Mouse (Mus musculus) layer of hippocampus, postnatal 10 days (tissue): Measurements from ENCODE around the gene Best2. TPM values are rescaled to one million over a fixed set of nuclear protein-coding genes. Genes with fewer than 3 reads are reported as not detected.

Experiments
- DNase-seq, 2 experiments: peaks; one replicate each; pipeline ENCODE4 v3.0.0; 2021; ENCODE audit warnings: low spot score in 2 of 2
- total RNA-seq, 2 experiments: library from RNA; stranded (reverse); gene quantifications; 2 replicates each; pipeline ENCODE4 v1.2.3; 2021

Best2 gene
- total RNA-seq, 2 experiments from 2014 or later: not detected

DNA sequence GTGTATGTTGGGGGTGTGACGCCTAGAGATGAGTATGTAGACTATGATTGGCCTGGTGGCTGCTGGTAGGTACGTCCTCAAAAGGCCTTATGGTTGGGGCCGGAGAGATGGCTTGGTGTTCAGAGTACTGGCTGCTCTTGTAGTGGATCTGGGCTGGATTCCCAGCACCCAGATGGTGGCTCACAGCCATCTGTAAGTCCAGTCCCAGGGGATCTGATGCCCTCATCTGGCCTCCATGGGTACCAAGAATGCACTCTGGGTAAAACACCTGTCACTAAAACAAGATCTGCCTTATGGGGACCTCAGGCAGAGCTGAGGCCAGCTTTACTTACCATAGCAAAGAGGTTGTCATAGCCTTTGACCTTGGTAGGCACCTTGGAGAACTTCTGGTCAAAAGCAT is 9.5 kb upstream of the Best2 start:
- no peak for DNase-seq

DNA sequence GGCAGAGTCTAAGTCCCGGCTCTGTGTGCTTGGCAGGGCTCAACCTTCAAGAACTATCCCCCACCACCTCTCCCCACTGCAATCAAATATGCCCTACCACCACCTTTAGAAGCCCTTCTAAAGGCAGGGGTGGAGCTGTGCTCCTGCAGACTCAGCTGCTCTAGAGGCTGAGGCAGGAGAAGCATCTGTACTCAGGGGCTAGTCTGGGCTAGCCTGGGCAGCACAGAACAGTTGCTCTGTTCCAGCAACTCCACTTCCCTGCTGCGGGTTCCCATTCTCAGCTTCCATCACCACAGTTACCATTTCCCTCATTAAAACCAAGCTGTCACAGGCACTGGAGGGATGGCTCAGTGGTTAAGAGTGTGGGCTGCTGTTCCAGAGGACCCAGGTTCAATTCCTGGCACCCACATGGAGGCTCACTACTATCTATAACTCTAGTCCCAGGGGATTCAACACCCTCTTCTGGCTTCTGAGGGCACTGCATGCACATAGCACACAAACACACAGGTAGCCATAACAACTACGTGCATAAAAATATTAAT is 7.3 kb upstream of the Best2 start:
- DNase-seq: no peak

DNA sequence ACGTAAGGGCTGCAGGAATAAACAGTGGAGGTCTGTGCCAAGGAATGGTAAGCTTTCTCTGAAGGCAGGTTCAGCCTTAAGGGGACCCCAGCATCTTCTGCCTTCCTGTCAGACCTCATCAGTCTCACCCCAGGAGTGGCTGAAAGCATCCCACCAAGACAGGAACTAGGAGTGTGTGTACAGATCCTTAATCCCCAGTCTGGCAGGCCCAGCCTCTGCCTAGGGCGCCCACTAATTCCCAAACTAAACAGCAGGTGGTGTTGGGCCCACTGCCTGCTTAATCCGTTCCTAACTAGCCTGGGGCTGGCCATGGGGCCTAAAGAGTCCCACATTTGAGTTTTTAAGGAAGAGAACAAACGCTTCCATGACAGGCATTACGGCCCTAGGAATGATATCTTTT is 2.9 kb upstream of the Best2 start:
- DNase-seq: no peak

DNA sequence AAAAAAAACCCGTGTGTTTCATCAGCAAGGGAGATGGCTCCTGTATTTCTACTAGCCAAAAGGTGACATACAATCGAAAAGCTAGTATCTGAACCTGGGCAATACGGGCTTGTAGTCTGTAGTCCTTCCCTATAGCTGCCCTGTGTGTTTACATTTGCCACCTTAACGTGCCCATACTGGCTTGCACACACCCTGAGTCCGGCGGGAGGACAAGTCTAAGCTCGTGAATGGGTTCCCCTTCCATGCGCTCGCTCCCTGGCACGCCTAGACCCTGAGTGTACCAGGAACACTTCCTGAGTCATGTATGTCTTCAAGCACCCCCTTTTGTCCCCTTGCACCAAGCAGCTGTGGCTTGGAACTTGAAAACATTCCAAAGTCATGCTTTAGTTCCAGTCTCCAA is 2.4 kb upstream of the Best2 start:
- DNase-seq: no peak

DNA sequence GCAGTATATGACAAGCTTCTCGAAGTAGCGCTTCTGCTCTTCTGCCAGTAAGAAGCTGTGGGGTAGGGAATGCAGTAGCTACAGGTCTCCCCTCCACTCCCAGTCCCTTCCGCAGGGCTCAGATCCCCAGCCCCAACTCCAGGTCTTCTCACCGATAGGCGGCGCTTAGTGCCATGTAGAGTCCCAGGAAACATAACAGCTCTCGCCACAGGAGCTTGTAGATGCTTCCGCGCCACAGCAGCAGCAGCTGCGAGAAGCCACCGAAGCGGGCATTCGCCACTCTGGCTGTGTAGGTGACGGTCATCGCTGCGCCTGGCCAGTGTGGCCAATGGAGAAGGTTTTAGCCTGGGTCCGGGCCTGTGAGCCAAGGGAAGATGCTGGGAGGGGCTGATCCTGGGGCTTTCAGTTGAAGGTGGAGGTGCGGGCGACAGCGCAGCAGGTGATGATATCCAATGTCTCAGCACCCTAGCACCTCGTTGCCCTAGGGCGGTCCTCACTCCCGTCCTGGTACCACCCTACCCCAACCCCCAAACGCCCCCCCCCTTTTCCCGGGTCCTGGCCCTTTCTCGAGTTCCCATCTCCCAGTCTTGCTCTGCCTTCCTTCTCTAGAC is 996 bp downstream of the Best2 start:
- peak; percentile 74 for DNase-seq

DNA sequence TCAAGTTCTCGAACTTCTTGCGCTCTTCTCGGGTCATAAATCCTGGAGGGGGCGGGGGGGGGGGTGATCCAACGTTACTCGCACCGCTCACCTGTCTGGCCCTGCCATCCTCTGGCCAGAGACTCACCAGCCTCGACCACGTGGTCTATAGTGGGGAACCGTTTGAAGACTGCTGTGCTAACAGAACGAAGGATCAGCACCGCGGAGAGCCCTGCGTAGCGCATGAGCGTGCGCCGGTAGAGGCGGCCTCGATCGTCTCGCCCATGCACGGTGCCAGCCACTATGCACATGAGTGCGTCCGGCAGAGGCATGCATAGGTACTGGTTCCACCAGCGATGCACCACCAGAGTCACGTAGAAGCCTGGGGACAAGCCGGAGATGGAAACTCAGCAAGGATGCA is 3.1 kb downstream of the Best2 start:
- no peak for DNase-seq

DNA sequence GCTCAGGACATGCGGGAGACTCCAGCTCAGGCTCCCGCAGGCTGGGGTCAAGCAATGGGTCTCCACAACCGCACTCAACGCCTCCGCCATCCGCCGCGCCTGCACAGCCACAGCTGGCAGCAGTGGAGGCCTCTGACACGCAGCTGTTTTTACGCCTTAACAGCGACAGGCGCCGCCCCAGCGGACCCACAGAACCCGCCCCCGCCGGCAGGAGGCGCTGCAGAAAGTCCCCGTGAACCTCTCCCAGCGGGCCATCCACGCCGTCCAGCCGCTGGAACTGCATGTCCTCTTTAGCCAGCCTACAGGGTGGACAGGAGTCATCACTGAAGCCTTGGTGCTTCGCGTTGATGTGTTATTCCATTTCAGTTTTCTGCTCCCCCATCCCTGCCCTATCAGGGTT is 6.6 kb downstream of the Best2 start:
- DNase-seq: no peak

DNA sequence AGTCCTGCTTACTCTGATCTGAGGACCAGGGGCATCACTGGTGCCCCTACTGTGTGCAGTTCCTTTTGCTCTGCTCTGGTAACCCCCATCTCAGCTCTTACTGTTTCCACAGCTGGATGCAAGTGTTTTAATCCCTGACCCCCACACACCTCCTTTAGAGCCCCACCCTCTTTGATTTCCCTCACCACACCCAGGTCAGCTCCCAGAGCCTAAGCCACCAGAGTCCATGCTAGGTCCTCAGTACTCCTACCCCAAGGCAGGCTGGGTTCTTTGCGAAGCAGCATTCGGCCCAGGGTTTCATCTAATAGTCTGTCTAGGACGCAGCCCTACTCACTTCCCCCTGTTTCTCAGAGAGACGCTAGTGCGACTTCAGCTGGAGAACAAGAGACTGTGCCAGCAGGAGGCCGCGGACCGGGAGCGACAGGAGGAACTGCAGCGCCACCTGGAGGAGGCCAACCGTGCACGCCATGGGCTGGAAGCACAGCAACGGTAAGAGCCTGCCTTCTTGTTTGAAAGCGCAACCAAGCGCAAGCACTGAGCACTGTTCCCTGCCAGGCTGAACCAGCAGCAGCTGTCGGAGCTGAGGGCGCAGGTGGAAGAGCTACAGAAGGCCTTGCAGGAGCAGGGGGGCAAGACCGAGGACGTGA is 16.6 kb downstream of the Best2 start:
- DNase-seq: peak; percentile 93 to 94

DNA sequence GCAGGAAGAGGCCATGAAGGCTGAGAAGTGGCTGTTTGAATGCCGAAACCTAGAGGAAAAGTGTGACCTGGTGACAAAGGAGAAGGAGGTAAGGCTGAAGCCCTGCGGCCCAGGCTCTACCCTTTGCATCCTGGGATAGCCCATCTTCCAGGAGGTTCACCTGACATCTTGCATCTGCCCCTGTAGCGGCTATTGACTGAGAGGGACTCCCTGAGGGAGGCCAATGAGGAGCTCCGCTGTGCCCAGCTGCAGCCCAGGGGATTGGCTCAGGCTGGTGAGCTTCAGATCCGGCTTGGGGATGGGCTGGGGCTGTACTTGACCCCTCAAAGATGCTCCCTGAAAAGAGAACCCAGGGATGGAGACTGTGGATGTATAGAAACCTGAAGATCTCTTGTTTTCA is 17.4 kb downstream of the Best2 start:
- DNase-seq: no peak

DNA sequence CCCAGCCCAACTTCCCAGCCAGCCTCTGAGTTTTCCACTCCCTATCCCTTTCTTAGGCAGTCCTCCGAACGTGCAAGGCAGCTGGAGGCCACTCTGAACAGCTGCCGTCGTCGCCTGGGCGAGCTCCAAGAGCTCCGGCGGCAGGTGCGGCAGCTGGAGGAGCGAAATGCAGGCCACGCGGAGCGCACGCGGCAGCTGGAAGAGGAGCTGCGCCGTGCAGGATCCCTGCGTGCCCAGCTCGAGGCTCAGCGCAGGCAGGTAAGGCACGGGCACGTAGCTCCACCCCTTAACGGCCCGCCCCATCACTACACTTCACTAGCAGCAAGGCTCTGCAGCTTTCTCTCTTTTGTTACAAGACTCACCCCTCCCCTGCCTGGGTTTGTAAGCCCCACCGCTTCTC is 18.7 kb downstream of the Best2 start:
- DNase-seq: no peak

DNA sequence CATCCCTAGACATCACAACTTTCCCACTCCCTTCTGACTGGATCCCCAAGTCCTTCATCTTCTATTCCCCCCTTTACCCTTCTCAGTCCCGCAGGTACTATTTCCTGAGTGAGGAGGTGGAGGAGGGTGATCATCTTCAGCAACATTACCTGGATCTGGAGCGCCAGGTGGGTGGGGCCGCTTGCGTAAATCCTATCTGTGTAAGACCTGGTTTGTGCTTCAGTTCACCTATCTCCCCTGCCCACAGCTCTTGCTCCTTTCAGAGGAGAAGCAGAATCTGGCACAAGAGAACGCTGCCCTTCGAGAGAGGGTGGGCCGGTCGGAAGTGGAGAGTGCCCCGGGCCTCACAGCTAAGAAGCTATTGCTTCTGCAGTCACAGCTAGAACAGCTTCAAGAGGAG is 20.0 kb downstream of the Best2 start:
- no peak for DNase-seq

DNA sequence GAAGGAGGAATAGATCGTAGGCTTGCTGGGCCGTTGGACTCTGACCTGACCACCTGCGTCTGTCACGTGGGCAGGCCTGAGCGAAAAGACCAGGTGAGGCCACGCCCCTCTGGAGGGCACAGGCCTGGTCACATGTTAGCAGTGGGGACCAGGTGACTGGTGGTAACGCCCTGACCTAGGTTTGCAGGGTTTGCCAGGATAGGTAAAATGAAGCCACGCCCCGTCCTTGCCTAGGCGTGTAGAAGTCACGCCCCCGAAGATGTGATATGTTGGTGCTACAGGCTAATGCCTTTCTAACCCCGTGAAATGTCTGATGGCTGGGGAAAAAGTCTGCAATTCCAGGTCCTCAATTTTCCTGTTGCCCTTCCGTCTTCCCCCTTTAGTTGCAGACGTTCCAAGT is 23.5 kb downstream of the Best2 start:
- DNase-seq: no peak

DNA sequence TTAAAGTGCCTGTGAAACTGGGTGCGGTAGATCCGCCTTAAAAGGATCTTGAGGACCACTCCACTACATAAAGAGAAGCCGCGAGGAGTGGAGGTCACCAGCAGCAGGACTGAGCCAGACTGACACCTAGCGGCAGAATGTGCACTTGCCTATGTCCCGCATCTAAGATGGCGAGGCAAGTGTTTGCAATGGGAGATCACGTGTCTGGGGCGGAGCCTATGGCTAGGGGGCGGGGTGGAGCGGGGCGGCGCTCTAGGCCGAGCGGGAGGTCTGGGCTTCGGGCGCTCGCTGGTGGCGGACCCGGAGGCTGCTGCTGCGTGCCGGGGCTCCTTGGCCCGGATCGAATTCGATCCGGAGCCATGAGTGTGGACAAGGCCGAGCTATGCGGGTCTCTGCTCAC is 24.0 kb downstream of the Best2 start, which contains the start of gene Hook2:
Gene Hook2, plus strand, starts transcription at position 255 of the 400 bp plus-strand sequence.
- peak; percentile 97 to 98 for DNase-seq

DNA sequence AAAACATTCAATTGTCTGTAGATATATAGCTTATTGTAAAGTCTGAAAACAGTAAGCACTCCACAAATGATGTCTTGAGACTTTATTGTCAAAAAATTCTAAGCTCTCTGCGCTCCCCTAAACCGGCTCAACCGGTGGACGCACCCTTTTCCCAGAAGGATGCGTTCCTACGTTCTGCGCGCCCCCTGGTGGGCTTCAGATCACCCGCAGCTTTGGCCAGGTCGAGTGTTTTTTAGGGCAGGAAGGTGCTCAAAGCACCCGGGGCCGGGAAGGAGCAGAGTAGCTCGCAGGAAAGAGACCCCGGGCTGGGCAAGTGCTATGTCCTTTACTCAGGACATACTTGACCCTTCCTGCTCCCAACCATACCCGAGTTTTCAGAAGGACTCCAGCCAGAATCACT is 24.5 kb downstream of the Best2 start:
- DNase-seq: peak; percentile 92 to 95

DNA sequence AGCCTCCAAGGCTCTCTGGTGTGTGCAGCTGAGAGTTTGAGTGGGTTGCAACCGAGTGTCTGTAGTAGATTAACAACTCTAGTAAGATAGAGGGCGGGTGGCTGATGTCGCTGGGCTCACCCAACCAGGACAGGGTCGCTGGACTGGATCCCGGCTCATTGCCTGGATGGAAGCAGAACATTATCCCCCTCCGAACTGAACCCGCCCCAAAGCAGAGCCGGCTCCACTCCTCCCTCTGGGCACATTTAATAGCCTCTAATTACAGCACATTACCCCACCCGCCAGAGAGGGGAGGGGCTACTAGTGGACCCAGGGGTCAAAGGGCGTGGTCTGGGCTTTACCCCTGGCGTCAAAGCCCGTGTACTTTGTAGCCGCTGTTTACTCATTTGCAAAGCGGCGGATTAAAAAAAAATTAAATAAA is 25.0 kb downstream of the Best2 start:
- DNase-seq: no peak

DNA sequence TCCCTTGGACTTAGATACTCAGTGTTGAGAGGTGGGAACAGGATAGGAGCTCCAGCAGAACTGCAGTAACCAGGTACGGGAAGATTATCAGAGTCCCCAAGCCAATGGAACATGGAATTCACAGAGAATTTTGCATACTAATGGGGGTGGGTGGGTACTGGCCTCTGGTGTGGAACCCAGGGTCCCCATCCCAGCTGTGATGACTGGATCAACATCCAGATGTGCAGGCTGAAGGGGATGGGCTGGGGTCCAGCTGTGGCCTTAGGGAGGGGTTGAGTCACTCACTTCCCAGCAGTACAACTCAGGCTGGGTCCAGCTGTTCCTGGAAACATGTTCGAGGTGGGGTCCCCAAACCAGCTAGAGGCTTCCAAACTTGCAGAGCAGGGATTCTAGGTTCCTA is 26.4 kb downstream of the Best2 start:
- no peak for DNase-seq

DNA sequence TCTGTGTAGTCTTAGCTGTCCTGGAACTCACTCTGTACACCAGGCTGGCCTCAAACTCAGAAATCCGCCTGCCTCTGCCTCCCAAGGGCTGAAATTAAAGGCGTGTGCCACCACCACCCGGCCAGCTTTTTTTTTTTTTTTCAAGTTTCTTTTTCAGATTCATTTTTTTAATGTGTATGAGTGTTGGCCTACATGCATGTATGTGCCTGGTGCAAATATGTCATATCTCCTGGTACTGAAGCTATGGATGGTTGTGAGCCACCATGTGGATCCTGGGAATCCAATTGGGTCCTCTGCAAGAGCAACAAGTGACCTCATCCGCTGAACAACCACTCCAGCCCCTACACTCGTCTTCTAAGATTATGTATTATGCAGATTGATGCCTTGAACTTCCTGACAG is 26.9 kb downstream of the Best2 start:
- no peak for DNase-seq

DNA sequence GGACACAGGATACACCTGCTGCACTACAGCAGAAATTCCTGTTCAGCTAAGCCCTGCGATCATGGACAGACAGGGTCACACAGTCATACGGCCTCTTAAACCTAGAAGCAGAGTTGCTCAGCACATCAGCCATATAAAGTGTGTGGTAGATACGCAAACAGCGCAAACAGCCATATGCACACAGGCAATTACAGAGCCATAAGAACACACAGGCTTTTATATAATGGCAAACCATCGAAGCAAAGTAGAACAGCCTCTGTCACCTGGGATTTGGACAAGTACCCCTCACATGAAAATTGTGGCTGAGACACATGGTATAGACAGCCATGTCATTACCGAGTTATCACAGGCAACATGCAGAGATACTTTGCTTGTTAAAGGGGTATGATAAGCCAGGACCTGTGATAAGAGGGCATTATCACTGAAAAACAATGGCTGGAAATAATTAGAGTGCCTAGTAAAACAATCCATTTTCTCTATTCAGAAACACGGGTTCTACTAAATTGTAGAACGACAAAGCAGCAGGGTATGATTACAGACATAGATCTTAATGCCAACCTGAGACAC is 27.9 kb downstream of the Best2 start:
- DNase-seq: no peak

DNA sequence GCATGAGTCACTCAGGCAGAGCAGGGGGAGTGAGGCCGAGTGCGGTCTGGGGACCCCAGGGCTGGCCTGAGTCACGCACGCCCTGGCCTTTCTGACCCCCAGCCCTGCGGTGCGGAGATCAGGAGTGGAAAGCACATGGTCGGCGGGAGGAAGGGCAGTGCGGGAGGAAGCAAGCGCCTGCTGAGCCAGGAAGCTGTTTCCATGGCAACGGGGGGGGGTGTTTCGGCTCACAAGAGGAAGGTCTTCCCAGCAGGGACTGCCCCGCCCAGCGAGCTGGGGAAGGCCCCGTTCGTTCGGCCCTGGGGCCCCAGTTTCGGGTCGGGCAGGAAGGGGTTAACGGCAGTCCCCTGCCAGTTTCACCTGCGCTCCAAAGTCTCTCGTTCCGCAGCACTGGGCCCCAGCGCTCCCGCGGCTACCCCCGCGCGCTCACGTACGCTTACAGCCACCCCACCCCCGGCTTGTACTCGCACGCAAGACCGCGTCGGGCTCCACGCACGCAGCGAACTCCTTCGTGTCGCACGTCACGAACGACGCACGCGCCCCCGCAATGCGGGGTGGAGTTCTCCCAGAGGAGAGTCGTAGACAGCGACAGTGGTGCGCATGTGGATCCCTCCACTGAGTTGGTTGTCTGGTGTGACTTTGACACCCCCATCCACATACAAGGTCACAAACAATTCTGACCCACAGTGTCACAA is 28.5 kb downstream of the Best2 start:
- DNase-seq: peak; percentile 84 to 88

DNA sequence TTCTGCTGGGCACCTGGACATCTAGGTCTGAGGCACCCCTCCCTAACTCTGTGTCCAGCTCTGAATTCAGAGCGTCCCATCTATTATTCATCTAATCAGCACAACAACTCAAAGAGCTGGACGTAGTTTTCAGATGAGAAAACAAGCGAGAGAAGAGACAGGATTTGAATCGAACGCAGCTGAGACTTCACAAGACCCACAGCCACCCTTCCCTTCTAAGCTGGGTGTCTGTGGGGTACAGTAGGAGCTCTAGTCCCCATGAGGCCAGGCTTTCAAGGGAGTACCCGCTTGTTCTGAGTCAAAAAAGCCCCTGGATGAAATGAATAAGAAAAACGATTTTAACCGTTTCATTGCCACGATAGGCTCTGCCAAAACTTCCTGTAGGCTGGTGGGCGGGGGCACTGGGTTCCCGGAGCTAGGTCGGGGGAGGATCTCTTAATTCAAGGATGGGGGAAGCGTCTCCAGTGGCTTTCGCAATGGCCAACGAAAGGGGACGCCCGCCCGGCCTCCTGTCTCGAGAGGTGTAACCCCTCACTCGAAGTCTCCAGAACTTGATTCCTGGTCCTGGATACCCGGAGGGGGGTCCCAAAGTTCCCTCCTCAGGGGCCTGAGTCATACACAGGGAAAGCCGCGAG is 29.2 kb downstream of the Best2 start:
- DNase-seq: no peak

DNA sequence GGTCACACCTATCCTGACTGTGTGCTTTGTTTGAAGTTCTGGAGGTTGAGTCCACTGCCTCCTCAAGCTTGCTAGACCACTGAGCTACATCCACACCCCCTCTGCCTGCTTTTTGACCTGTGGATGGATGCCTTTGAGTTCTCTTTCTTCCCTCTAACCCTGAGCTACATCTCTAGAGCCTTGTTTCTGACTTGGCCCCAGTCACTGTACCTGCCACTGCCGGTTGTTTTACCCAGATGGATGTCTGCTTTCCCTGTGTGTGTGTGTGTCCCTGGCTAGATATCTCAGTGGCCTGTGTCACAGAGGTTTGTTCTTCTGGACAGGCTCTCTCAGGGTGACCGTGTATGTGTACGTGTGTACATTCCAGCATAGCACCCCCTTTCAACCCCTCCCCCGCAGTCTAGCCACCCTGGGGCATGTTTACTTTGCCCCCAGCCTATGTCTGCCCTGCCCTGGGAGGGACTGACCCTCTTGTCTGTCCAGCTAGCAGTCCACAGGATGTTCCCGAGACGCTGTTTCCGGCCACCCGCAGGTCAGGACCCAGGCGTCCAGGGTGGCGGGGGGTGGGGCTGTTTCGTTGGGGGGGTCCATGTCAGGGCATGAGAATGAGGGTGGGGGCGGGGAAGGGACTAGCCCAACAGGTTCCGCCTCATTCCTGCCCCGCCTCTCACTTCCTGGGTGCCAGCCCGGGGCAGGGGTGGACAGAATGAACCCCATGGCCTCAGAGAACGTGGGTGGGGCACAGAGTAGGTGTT is 29.9 kb downstream of the Best2 start:
- no peak for DNase-seq
